Mouse (Mus musculus): ENCODE measurements around the gene Ppp2r2d.

Ppp2r2d gene

GRCm38 (mm10) chr7:138928456-138928855 lies 82.6 kb downstream of the Ppp2r2d start:
- DNase-seq (ENCODE audit: low spot score): no peak
